Mouse (Mus musculus) cerebellum, adult 11 months (tissue): ENCODE measurements around the gene Ilf3.

Experiments
- DNase-seq: peaks from one replicate; pipeline ENCODE4 v3.0.0; 2022

Ilf3 gene

DNA sequence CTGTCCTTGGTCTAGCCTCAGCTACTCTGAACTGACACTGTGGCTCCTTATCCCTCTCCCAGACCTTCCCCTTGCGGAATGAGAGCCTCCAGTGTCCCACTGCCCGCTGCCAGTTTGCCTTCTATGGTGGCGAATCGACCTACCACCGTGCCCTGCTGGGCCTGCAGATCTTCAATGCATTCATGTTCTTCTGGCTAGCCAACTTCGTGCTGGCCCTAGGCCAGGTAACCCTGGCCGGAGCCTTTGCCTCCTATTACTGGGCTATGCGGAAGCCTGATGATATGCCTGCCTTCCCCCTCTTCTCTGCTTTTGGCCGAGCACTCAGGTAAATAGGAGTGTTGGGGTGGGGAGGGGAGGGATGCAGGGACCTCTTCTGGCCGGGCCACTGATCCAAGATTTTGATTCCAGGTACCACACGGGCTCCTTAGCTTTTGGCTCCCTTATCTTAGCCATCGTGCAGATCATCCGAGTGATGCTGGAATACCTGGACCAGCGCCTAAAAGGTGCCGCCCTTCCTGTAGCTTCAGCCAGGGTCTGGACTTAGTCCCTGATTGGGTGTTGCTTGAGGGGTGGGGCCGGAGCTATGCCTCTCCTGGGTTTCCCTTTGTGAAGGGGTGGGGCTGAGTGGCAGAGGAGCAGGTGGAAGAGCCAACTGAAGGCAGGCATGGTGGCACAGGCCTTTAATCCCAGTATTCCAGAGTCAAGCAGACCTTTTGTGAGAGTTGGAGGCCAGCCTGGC, 20.9 kb upstream of the Ilf3 start:
- peak; percentile 43 for DNase-seq

- no peak for DNase-seq
Observed at GRCm38 (mm10) chr9:21348152-21348551, 19.5 kb upstream of the Ilf3 start.

DNA sequence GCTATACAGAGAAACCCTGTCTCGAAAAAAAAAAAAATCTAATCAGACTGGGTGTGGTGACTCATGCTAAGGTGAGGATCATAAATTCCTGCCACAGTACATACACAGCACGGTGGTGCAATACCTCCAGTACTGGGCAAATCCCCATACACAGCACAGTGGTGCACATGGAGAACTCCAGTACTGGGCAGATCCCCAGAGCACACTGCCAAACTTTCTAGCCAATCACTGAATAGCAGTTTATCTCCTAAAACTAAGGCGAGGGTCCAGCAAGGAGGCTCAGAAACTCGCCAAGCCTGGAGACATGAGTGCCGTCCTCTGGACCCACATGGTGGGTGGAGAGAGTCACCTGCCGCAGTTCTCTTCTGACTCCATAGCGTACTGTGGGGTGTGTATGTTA, 16.5 kb upstream of the Ilf3 start:
- DNase-seq, result no peak

GRCm38 (mm10) chr9:21351702-21352377, 15.8 kb upstream of the Ilf3 start:
- DNase-seq, result no peak

GRCm38 (mm10) chr9:21352463-21353372, 15.0 kb upstream of the Ilf3 start:
- no peak for DNase-seq

DNA sequence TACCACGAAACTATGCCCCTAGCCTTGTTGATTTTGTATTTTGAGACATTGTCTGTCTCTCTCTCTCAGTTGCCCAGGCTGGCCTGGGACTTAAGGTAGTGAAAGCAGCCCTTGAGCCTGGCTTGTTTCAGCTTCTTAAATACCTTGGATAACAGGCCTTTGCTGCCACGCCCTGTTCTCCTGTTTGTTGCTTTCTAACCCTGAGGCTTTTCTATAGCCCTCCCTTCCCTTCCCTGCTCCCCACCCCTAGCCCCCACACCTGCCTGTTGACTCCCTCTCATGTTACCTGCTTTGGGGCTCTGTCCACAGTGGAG, 14.3 kb upstream of the Ilf3 start:
- no peak for DNase-seq

GRCm38 (mm10) chr9:21354796-21355195, 12.9 kb upstream of the Ilf3 start:
- no peak for DNase-seq

DNA sequence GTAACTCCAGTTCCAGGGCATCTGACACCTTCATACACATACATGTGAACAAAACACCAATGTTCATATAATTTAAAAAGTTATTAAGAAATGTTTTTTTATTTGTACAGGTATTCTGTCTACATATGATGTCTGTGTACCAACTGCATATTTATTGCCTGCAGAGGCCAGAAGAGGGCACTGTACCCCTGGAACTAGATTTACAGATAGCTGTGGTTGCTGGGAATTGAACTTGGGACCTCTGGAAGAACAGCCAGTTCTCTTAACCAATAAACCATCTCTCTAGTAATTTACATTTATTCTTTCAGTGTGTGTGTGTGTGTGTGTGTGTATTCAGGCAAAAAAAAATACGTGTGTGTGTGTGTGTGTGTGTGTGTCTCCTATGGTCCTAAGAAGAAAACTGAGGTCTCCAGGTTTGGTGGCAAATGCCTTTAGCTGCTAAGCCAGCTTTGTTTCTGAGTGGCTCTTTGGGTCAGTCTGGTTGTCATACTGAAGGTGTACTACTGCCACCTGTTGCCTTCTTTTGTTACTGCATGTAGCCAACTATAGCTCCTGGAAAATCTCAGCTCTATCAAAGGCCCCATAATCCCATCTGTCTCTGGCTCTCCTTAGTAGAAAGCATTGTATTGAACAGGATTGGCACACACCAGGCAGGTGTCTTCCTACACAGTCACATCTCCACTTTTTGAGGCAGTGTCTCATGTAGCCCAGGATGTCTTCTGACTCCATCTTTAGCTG, 10.5 kb upstream of the Ilf3 start:
- peak; percentile 63 for DNase-seq

GRCm38 (mm10) chr9:21366541-21367220, 990 bp upstream of the Ilf3 start:
- DNase-seq, result peak; percentile 68

GRCm38 (mm10) chr9:21368131-21368584, 487 bp downstream of the Ilf3 start:
- DNase-seq, result peak; percentile 74

DNA sequence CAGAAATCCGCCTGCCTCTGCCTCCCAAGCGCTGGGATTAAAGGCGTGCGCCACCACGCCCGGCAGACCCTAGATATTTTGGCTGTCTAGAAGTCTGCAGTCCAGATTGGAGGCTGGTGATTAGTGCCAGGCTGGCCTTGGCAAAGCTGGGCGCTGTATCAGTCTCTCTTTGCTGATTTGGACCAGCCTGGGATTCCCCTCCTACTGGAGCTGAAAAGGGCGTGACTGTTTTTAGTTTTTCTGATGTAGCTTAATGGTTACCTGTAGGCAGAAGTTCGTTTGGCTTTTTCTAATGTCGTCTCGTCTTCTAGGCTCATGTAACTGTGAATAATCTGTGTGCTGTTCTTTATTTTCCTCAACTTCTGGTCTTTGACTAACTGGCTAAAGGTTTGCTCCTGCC, 1.4 kb downstream of the Ilf3 start:
- DNase-seq, result no peak

GRCm38 (mm10) chr9:21370876-21371275, 3.2 kb downstream of the Ilf3 start:
- DNase-seq, result no peak

- DNase-seq, result no peak
Observed at GRCm38 (mm10) chr9:21372508-21372907, 4.8 kb downstream of the Ilf3 start.

GRCm38 (mm10) chr9:21379195-21379594, 11.5 kb downstream of the Ilf3 start:
- DNase-seq, result no peak

DNA sequence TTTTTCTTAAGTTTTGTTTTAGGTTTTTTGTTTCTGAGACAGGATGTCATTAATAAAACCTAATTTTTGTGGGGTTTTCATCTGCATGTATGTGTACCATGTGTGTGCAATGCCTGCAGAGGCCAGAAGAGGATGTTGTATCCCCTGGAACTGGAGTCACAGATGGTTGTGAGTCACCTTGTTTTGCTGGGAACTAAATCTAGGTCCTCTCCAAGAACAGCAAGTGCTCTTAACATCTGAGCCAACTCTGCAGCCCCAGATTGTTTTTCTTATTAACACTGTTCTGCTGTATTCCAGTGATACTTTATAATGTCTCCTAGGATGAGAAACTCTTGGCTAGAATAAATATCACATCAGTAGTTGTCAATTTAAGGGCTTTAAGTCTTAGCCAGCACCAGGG, 13.2 kb downstream of the Ilf3 start:
- DNase-seq, result no peak

DNA sequence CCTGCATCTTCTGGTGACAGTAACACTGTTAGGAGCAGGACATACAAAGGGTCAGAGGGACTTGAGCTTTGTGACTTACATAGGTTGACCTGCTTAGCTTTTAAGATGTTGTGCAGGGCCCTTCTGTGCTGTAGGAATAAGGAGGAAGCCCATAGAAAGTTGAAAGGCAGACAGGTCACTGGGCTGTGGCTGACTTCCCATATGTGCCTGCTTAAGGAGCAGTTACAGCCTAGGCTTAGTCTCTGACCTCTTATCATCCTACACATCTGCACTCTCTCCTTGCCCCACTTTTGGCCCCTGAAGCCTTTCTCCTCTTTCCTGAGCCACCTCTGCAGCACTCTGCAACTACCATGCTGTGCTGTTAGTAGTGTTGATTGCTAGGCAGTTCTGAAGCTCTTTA, 16.3 kb downstream of the Ilf3 start:
- no peak for DNase-seq

DNA sequence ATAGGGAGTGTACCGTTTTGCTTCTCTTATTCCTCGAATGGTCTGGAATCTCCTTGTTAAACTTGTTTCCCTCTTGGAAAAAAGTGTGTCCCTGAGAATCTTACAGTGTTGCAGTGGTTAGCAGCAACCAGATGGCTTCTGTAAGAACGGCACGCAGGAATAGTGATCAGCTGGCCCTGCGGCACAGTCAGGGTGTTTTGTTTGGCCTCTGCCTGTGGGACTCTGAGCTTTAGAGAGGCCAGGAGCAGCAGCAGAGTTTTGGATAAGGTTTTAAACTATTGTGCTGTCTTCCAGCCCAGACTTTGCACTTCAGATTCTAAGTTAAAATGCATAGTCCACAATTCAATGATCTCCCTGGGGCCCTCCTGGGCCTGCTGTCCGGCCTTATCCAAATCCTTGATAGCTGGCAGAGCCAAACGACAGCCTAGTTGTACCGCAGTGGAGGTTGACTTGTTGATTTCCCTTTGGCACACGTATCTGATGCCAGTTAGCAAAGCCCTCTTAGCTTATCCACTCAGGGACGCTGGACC, 25.0 kb downstream of the Ilf3 start:
- DNase-seq, result no peak

GRCm38 (mm10) chr9:21395692-21396091, 28.0 kb downstream of the Ilf3 start:
- no peak for DNase-seq

- no peak for DNase-seq
Observed at GRCm38 (mm10) chr9:21397170-21397569, 29.5 kb downstream of the Ilf3 start.

DNA sequence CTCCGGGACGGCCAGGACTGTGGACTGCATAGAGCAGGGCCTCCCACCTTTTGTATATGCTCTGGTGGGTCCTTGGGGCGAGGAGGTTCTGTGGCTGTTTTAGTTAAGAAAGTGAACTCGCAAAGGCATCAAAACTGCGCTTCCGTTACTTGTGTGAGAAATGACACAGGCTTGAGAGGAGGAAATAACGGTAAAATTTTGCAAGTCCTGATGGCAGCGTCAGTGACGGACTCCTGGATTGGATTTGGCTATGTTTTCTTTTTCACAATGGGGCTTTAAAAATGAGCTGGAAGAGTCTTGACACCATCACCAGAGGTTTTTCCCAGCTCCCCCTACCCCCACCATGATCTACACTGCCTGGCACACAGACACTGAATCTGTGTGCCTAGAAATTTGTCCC, 33.4 kb downstream of the Ilf3 start:
- DNase-seq, result no peak

DNA sequence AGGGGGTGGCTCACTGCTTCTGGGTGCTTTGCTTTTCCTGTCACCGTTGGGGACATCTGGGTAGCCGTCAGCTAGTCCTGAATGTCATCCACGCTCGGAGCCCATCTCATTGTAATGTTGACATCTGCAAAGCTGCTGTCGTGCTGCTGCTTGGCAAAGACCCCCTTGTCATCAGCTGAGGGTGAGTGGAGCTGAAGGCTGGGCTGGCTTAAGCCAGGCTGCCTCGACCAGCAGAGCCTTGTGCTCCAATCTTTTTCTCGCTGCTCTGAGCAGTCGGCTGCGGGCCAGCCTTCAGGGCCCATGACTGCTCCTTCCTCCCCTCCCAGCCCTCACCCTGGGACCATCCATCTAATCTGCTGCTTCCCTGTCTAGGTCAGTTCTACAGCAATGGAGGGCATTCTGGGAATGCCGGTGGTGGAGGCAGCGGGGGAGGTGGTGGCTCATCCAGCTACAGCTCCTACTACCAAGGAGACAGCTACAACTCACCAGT, 35.1 kb downstream of the Ilf3 start:
- DNase-seq, result no peak

DNA sequence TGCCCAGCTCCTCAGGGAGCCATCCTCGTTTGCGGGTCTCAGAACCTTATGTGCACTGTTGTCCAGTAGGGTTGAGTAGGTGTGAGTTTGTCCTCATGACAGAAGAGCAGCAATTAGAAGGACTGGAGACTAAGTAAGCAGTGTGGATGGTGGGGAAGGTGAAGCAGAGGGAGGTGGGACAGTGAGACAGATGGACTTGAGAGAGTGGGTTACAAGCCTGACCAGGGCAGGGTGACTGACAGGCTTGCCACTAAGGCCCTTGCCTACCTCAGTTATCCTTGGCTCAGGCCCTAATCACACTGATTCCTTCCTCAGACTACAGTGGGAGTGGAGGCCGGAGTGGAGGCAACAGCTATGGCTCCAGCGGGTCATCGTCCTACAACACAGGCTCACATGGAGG, 36.1 kb downstream of the Ilf3 start:
- DNase-seq, result no peak
